Mouse (Mus musculus): ENCODE results near the gene Cks1b. TPM values are rescaled to one million over a fixed set of nuclear protein-coding genes. Genes with fewer than 3 reads are reported as not detected.

The Cks1b gene
- polyA plus RNA-seq, 2 experiments = 247 to 473 TPM

DNA sequence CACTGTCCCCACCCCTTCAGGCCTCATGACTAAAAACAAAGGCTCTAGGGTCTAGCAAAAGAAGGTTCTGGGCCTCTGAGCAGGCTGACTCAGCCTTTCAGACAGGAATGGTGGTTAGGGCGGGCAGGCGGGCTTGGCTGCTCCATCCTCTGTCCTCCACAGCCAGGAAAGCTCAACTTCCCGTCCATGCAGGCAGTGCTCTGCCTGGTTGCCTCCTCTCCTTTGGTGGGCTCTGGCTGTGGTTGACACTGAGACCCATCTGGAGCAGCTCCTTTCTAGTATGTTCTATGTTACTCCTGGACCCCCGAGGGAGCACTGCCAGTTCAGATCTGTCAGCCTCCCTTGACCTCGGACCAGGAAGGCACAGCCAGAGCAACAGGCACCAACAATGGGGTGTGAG is 15.5 kb downstream of the Cks1b start, which contains the start of gene Lenep:
Lenep (minus strand) TSS at position 101 of the 400 bp plus-strand sequence.
- no peak within 1 kb of the TSS for H3K9ac ChIP-seq (ENCODE audit: low read depth, low read length, severe bottlenecking)
- H3K36me3 ChIP-seq (ENCODE audit: control insufficient read depth, insufficient read depth, low read length) = peaks cover 33% of the 10 kb centered on the region
- no peak for TF ChIP-seq POLR2A (IDR thresholded peaks at IDR 0.05; ENCODE audit: borderline replicate concordance, extremely low read depth, insufficient read depth, insufficient read length)
- H3K4me3 ChIP-seq (replicated peaks; ENCODE audit: low read length) = no peak within 1 kb of the TSS
- no peaks in the 10 kb centered on the region for H3K27me3 ChIP-seq (ENCODE audit: control insufficient read depth, insufficient read depth, low read length)
- ATAC-seq (ENCODE audit: low FRiP score, low read depth) (no peak), DNase-seq (ENCODE audit: low spot score) (no peak)
- H3K27ac ChIP-seq (replicated peaks; ENCODE audit: low read depth, low read length) = no peak within 1 kb of the TSS
- no peaks in the 10 kb centered on the region for H3K4me1 ChIP-seq (ENCODE audit: control insufficient read depth, insufficient read depth, low read length)
- WGBS = 87% methylated on average over 5 of the region's 5 CpGs
- H3K4me2 ChIP-seq (replicated peaks; ENCODE audit: low read depth, low read length, severe bottlenecking) = no peak within 1 kb of the TSS
- no peaks in the 10 kb centered on the region for H3K9me3 ChIP-seq (ENCODE audit: control insufficient read depth, low read length)

DNA sequence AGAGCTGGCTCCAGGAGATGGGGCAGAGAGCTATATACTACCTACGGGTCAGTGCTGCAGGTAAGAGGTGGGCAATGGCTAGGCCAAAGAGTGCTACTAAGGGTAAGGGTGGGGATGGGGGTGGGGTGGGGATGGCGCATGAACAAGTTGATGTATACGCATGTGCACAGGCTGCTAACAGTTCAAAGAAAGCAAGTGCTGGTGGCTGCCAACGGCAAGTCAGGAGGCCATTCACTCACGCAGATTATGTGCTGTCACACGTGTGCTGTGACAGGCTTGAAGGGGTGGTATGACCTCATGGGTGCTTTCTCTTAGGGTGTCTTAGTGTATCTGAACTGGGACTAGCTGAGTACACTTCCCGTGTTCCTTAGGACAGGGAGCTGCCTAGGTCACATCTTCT is 16.9 kb downstream of the Cks1b start:
- 81% methylated on average over 7 of the region's 7 CpGs for WGBS

DNA sequence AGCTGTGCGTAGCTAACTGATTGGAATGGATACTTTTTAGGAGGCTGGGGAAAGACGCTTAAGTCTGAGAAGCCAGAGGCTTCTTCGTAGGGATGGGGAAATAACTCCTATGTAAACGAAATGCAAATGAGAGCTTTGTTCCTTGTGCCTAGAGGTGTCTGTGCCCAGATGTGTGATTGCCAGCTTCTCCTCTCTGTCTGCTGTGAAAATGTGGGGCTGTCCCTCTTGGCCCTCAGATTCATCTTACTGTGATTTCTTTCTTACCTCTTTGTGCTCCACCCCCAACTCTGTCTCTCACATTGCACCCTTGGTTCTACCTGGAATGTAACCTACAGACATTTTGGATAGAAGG is 21.6 kb downstream of the Cks1b start:
- peak overlapping the region; percentile 58 for H3K9ac ChIP-seq (ENCODE audit: low read depth, low read length, severe bottlenecking)
- WGBS = 0% methylated on average over 4 of the region's 4 CpGs

More for the DNA sequence above, 16.9 kb downstream of the Cks1b start:
- H3K4me1 ChIP-seq (ENCODE audit: control insufficient read depth, insufficient read depth, low read length) = peaks cover 6% of the 10 kb centered on the region
- peaks cover 33% of the 10 kb centered on the region for H3K36me3 ChIP-seq (ENCODE audit: control insufficient read depth, insufficient read depth, low read length)
- no peak overlapping the region for H3K4me3 ChIP-seq (replicated peaks; ENCODE audit: low read length)
- ATAC-seq (ENCODE audit: low FRiP score, low read depth) (no peak), DNase-seq (ENCODE audit: low spot score) (no peak)
- TF ChIP-seq POLR2A (IDR thresholded peaks at IDR 0.05; ENCODE audit: borderline replicate concordance, extremely low read depth, insufficient read depth, insufficient read length) = no peak
- H3K4me2 ChIP-seq (replicated peaks; ENCODE audit: low read depth, low read length, severe bottlenecking) = no peak overlapping the region
- H3K9me3 ChIP-seq (ENCODE audit: control insufficient read depth, low read length) = no peaks in the 10 kb centered on the region
- H3K9ac ChIP-seq (ENCODE audit: low read depth, low read length, severe bottlenecking) = no peak overlapping the region
- no peaks in the 10 kb centered on the region for H3K27me3 ChIP-seq (ENCODE audit: control insufficient read depth, insufficient read depth, low read length)
- no peak overlapping the region for H3K27ac ChIP-seq (replicated peaks; ENCODE audit: low read depth, low read length)

DNA sequence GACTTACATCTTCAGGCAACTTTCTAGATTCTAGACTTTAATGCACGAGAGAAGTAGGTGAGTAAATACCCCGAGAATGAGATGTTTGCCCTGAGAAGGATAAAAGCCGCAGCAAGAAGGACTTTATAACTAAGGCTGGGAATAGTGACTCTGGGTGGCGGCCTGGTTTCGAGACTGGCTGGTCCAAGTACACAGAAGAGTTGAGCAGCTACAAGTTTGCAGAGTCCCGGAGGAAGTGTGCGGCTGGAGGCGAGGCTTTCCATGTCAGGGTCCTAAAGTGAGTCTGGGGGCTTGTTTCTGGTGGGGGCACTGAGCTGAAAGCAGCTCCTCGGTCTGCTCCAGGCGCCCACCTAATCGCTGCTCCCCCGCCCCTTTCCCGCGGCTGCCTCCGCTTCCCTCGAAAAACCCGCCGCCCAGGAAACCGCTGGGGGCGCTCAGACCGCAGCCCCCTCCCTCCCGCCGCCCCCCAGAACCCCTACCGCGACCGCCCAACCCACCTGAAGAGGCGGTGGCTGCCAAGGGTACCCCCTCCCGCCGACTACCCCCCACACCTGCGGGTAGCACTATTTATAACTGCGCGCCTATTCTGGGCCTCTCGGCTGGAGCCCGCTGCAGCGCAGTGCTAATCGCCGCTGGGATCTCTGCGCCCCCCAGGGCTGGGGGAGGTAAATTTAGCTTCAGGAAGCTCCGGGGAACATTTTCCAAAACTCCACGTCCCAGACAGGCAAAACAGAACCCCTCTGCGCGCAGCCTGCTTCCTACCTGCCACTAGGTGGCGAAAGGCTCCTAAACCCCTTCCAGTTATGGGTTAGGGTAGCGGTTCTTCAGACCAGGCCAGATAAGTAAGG is 22.2 kb downstream of the Cks1b start:
- Histone ChIP-seq H3K4me2 (replicated peaks; ENCODE audit: low read depth, low read length, severe bottlenecking) (peak overlapping the region; percentile 99), H3K36me3 (ENCODE audit: control insufficient read depth, insufficient read depth, low read length) (0 out of 2 replicates have a peak, but pooled peaks cover 1% of the 10 kb centered on the region), H3K27ac (replicated peaks; ENCODE audit: low read depth, low read length) (peak overlapping the region; percentile 67), H3K27me3 (ENCODE audit: control insufficient read depth, insufficient read depth, low read length) (peaks cover 6% of the 10 kb centered on the region; the same call in 1 of the 2 replicates), H3K9me3 (ENCODE audit: control insufficient read depth, low read length) (no peaks in the 10 kb centered on the region), H3K9ac (ENCODE audit: low read depth, low read length, severe bottlenecking) (peak overlapping the region; percentile 58), H3K4me1 (ENCODE audit: control insufficient read depth, insufficient read depth, low read length) (peaks cover 30% of the 10 kb centered on the region), H3K4me3 (replicated peaks; ENCODE audit: low read length) (peak overlapping the region; percentile 37)
- TF ChIP-seq POLR2A (IDR thresholded peaks at IDR 0.05; ENCODE audit: borderline replicate concordance, extremely low read depth, insufficient read depth, insufficient read length) = no peak
- WGBS = under 1% methylated on average over 31 of the region's 44 CpGs
- peak; percentile 88 for DNase-seq (ENCODE audit: low spot score)
- ATAC-seq (ENCODE audit: low FRiP score, low read depth) = no peak

More for the DNA sequence above, 21.6 kb downstream of the Cks1b start:
- Histone ChIP-seq H3K36me3 (ENCODE audit: control insufficient read depth, insufficient read depth, low read length) (0 out of 2 replicates have a peak, but pooled peaks cover 4% of the 10 kb centered on the region), H3K9me3 (ENCODE audit: control insufficient read depth, low read length) (no peaks in the 10 kb centered on the region), H3K27me3 (ENCODE audit: control insufficient read depth, insufficient read depth, low read length) (peaks cover 6% of the 10 kb centered on the region; the same call in 1 of the 2 replicates), H3K27ac (replicated peaks; ENCODE audit: low read depth, low read length) (peak overlapping the region; percentile 67), H3K4me2 (replicated peaks; ENCODE audit: low read depth, low read length, severe bottlenecking) (peak overlapping the region; percentile 99), H3K4me3 (replicated peaks; ENCODE audit: low read length) (peak overlapping the region; percentile 37), H3K4me1 (ENCODE audit: control insufficient read depth, insufficient read depth, low read length) (peaks cover 25% of the 10 kb centered on the region)
- ATAC-seq (ENCODE audit: low FRiP score, low read depth) = no peak
- DNase-seq (ENCODE audit: low spot score) = no peak
- TF ChIP-seq POLR2A (IDR thresholded peaks at IDR 0.05; ENCODE audit: borderline replicate concordance, extremely low read depth, insufficient read depth, insufficient read length) = no peak

DNA sequence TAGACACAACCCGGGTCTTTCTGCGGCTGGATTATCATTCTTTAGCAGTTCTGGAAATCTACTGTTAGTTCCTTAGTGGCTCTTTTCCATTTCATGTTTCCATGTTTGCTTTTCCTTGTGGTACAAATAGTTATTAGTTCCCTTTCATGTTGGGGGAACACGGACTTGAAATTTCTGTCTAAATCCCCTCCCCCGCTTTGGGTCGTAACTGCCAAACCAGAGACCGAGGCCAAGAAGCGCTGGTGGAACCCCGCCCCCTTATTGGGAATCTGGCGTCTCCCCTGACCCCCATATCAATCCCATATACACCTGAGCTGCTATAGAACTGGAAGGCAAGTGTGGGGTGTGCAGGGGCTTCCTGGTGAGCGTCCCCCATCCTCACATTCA is 22.8 kb downstream of the Cks1b start:
- no peak for DNase-seq (ENCODE audit: low spot score)
- no peaks in the 10 kb centered on the region for H3K9me3 ChIP-seq (ENCODE audit: control insufficient read depth, low read length)
- H3K4me1 ChIP-seq (ENCODE audit: control insufficient read depth, insufficient read depth, low read length) = peaks cover 36% of the 10 kb centered on the region
- peak overlapping the region; percentile 58 for H3K9ac ChIP-seq (ENCODE audit: low read depth, low read length, severe bottlenecking)
- peaks cover 6% of the 10 kb centered on the region; the same call in 1 of the 2 replicates for H3K27me3 ChIP-seq (ENCODE audit: control insufficient read depth, insufficient read depth, low read length)
- ATAC-seq (ENCODE audit: low FRiP score, low read depth) = no peak
- peak overlapping the region; percentile 37 for H3K4me3 ChIP-seq (replicated peaks; ENCODE audit: low read length)
- WGBS = 4% methylated on average over 10 of the region's 10 CpGs
- peak overlapping the region; percentile 67 for H3K27ac ChIP-seq (replicated peaks; ENCODE audit: low read depth, low read length)
- H3K4me2 ChIP-seq (replicated peaks; ENCODE audit: low read depth, low read length, severe bottlenecking) = peak overlapping the region; percentile 99
- H3K36me3 ChIP-seq (ENCODE audit: control insufficient read depth, insufficient read depth, low read length) = no peaks in the 10 kb centered on the region
- TF ChIP-seq POLR2A (IDR thresholded peaks at IDR 0.05; ENCODE audit: borderline replicate concordance, extremely low read depth, insufficient read depth, insufficient read length) = no peak

Measured in limb, embryonic 14.5 days (tissue).